Mouse (Mus musculus) CD8-positive naive resting alpha-beta T cell, adult 2 months (primary cell): ENCODE measurements around the gene Pmepa1.

Source experiments
- DNase-seq, 2 experiments: peaks; one replicate each; pipeline ENCODE4 v3.0.0; 2022; ENCODE audit warnings: low read depth in 2 of 2, low spot score in 2 of 2

The Pmepa1 gene

DNA sequence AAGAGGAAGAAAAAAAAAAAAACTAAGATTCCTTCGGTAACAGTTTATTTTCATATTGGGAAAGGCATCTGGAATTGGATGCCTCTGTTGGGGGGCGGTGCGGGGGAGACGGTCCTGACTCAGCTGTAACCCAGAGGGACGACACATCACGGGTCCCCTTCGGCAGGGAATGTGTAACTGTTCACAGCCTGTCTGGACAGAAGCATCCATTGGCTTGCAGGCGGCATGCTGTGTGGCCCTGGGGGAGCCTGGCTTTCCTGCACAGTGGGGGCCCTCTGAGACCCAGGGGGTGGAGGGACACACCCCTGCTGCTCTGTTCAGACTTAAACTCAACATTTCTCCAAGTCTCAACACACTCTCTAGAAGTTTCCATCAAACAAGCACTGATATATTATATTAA, 49.5 kb downstream of the Pmepa1 start:
- no peak for DNase-seq

DNA sequence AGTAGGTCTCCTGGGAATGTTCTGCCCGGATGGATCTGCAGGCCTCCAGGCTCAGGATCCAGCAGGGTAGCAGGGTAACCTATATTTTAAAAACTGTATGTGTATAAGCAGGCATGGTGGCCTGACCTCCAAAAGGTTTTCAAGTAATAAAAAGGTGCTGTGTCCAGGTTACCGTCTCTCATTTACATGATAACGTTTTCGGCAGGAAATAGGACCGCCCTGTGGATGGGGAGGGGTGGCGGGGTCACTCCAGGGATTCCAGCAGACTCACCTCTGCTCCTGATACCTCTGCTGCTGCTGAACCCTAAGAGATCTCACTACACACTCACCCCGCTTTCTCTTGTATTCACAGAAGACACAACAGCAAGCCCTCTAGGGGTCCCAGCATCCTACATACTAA, 50.4 kb downstream of the Pmepa1 start:
- DNase-seq, result no peak

DNA sequence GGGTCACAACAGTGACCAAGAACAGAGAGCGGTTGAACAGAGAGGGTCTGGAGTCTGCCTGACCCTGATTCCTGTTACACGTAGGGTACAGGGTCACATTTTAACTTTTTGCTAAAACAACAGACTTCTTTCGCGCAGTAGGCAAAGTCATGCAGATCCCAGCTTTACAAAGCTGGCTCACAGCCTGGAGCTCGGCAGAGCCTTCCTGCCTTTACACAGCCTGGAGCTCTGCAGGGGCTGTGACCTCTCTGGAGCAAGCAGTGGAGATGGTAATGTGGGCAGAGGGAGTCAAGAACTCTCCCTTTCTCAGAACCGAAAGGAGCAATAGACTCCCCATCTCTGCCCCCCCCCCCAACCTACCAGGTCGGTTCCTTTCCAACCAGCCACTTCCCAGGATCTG, 51.5 kb downstream of the Pmepa1 start:
- no peak for DNase-seq

DNA sequence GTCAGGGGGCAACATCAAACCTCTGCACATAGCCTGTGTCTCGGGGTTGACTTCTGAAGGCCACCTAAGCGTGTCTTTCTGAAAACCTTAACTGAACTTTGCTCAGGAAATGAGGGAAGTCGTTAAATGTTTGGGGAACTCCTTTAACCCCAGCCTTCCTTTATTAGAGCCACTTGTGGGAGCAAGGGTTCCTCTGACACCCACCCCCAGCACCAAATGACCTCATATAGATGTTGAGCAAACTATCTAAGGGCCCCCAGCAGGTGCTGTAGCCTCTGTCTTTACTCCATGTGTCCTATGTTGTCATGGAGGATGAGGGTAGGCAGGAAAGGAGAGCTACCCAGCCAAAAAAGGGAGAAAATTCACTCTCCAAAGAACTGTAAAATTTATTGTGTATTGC, 52.2 kb downstream of the Pmepa1 start:
- no peak for DNase-seq

DNA sequence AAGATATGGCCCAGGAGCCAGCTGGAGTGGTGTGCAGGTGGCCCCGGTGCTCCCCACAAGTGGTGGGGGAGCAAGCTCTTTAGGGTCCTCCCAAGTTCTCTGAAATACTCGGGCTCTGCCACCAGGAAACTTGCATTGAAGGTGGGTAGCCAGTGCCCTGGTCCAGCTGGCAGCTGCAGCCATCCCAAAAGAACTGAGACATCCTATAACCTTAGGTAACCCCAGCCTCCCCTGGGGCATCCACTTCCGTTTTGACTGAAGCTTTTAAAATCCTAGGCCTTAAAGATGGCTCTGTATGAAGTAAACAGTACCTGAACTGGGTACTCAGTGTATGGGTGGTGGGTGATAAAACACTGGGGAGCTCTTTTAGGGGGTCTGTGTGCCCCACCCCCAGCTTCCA, 52.8 kb downstream of the Pmepa1 start:
- no peak for DNase-seq

DNA sequence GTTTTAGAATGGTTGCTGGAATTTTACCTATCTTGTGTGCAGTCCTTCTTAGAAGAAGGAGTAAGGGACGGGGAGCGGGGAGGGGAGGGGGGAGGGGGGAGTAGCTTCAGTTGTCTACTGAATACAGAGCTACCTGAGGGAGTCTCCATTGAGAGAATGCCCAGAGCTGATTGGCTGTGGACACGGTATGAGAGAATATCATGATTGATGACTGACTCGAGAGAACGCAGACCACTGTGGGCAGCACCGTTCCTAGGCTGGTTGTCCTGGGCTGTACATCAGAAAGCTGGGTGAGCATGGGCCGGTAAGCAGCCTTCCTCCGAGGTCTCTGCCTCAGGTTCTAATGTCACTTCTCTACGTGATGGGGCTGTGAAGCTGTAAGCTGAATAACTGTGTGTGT, 55.6 kb downstream of the Pmepa1 start:
- no peak for DNase-seq

DNA sequence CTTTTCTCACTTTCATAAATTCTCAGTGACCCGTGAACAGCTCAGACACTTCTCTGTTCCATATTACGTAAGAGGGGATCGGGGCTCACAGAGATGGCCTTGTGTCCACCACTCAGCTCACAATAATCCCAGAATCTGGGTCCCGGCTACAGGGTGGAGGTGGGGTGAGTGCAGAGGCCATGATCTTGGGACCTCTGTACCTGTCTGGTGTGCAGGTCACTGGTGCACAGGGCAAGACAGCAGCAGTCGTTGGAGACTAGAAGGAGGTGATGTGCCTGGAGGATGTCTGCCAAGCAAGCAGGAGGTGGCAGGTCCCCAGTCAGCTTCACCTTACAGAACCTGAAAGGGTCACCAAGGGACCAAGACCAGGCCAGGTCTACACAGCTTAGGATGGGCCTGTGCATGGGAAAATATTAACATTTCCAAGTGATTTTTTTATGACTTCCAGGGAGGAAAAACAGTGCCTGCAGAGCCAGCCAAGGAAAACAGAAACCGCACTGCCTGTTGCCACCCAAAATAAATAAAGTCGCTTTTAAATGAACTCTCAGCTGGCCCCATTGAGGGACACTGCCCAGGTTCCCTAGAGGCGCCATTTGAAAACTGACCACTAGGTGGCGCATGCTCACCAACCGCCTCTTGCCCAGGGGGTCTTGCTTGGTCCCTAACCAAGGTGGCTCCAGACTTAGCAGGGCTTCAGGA, 56.9 kb downstream of the Pmepa1 start:
- DNase-seq, result peak in 1 of 2 experiments; percentile 39

DNA sequence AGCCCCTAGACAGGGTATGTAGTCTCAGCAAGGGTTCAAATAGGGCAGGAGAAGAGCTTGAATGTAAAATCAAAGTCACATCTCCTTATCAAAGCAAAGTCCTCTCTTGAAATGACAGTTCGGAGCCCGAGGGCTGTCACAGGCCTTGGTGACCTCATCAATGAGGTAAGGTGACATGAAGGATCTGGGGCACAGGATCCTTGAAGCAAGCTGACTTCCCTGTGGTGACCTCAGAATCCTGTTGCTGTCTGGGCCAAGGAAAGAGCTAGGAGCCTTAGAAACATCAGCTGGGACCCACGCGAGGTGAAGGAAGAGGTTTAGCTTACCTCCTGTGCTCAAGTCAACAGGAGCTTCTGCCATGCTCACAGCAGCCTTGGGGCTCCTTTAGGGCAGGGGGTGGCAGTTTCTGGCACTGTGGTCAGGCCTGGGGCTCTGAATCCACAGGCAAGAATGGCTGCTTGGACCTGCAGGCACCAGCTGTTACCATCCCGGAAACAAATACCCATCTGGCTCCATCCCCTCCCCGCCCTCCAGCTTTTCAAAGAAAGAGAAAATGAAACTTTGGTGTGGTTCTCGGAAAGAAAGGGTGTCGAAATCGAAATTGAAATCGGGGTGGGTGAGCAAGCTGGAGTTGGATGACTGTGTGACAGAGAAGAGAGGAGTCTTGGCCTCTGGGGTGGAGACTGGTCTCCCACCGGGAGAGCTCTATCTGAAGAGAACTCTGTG, 57.8 kb downstream of the Pmepa1 start, which contains the start of gene Zbp1:
Gene Zbp1 (minus strand): TSS at position 508 of the 726 bp plus-strand sequence.
- DNase-seq, result peak; percentile 41 to 70

DNA sequence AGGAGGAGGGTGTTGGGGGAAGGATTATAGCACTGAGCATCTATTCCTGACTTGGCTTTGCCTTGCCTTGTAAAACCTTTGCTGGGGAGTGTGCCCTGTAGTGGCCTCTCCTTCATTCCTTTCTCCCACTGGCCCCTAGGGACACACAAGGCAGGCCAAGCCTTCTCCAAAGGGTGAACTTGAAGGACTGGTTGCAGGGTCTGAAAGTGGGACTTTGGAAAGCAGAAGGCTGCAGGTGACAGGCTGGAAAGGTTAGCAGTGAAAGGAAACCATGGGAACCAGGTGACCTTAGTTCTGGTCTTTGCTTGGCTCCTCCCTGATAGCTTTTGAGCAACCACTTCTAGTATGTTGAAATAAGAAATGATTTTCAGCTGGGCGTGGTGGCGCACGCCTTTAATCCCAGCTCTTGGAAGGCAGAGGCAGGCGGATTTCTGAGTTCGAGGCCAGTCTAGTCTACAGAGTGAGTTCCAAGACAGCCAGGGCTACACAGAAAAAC, 58.5 kb downstream of the Pmepa1 start:
- DNase-seq, result no peak

DNA sequence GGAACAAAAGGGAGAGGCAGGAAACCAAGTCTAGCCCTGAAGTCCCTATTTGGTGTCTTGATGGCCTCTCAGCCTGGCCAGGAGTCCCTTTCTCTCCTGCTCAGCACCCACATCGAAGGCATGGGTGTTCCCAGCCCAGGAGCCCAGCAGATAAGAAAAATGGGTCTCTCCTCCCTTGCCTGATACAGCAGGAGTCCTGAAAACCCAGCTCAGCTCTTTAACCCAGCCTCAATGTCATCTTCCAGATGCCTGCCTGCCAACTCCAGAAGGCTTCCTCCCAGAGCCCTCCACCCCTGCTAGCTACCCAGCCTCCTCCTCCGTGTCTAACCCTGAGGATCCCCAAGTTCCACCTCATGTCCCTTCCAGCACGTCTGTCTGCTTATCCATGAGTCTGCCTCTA, 59.1 kb downstream of the Pmepa1 start:
- no peak for DNase-seq

DNA sequence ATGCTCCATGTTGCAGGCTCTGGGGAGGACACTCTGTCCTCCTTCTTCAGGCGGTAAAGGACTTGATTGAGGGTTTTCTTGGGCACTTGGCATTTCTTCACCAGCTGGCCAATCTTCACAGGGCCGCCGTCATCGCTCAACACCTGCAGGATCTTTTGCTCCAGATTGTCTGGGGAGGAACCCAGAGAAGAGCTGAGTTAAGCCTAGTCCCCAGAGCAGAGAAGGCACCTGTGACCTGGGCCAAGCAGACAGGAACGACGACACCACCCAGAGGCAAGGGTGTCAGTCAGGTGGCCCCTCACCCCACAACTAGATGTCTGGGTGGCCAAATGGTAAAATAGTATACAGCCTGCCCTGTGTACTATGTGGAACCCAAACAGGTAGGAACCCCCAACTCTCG, 59.5 kb downstream of the Pmepa1 start:
- DNase-seq, result no peak

DNA sequence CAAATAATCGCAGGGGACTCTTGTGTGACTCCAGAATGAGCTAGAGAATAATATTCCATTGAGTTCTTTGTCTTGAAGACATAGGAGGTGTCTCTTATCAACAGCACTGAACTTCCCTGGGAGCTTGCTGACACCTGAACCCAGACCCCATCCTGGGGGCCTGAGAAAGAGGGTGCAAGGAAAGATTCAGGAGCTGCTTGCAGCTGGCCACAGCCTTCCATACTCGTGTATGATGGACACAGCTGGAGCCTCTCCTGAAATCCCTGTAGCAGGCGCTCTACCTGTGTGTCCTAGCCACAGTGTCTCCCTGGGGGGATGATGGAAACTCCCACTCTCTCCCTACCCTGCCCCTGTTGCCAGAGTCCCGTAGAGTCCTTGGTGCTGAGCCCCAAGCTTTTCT, 64.1 kb downstream of the Pmepa1 start:
- no peak for DNase-seq

DNA sequence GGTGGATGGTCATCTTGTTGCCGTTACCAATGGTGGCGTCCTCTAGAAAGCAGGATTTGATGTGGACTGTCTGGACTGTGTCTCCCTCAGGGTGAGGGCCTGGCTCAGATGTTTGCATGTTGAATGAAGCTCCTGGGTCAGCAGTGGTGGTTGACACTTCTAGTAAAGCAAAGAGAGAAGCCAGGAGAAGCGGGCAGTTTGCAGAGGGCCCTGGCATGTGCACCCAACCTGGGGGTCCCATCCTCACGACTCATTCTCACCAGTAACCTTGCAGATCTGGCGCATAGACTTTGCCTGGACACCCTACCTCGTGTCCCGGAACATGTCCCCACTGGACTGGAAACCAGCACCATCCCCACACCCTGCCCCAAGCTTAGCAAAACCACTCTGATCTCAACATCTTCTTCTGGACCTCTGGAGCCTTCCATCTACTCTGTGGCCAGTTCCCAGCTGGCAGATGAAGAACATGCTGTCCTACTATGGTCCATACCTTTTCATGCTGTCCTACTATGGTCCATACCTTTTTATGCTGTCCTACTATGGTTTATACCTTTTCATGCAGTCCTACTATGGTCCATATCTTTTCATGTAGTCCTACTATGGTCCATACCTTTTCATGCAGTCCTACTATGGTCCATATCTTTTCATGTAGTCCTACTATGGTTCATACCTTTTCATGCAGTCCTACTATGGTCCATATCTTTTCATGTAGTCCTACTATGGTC, 67.1 kb downstream of the Pmepa1 start:
- no peak for DNase-seq

DNA sequence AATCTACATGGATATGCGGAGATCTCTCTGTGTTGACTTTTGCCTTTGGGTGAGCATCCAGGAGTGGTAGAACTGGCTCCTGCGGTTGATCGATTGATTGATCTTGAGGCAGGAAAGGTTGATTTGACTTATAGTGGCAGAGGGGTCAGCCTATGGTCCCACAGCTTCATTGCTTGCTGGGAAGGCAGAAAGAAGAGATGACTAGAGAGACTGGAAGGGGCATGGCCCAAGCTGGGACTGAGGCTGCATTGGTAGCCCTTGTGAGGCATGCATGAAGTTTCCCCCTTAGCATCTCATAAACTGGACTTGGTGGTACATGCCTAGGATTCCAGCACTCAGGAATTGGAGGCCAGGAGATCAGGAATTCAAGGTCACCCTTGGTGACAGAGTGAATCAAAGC, 69.3 kb downstream of the Pmepa1 start:
- DNase-seq, result no peak

DNA sequence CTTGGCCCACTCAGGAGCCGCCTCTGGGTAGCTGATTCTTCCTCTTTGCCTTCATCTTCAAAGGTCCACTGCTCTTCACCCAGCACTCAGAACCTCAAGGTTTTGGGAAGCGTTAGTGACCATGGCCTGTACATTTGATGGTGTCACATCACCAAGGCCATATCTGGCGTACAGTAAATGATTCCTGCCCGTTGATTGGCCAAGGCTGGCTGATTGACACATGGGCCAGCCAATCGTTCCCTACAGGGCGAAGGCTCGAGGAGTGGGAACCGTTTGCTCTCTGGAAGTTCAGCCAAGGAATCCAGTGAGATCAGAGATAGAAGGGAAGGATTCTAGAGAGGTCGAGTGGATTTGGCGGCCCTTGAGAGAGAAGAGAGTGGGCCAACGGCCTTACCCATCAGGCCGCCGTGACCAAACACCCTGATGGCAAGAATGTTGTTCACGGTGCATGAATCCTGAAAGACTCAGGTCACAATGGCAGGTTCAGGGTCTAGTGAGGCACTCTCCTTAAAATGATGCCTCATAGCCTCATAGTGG, 70.7 kb downstream of the Pmepa1 start:
- no peak for DNase-seq

DNA sequence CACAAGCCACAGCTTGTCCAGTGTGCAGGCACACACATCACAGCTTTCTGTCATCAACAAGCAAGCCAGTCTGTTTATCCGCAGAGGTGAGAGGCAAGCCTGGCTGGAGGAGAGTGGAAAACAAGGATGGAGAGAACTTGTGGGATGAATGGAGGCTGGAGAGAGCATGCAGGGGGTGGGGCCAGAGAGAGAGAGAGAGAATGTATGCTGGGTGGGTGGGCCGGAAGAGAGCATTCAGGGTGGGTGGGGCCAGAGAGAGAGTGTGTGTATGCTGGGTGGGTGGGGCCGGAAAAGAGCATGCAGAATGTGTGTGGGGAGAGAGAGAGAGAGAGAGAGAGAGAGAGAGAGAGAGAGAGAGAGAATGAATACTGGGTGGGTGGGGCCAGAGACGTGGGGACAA, 71.7 kb downstream of the Pmepa1 start:
- DNase-seq, result no peak

DNA sequence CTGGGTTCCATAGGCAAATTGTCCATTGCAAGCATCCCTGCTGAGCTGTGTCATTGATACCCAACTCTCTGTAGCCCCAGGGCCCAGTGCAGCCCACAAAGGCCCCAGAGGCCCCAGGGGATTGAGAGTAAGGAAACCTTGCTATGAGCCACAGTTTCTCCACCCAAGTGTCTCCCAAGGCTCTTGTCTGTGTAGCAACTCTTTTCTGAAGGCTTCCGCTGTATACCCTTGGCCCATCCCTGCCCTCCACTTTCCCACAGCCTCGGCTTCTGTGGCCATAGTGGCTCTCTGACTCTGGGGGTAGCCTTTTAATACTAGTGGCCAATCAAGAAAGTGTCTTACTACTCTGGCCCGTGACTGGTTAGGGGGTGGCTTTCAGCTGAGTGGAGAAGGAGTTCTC, 72.6 kb downstream of the Pmepa1 start:
- DNase-seq, result no peak

DNA sequence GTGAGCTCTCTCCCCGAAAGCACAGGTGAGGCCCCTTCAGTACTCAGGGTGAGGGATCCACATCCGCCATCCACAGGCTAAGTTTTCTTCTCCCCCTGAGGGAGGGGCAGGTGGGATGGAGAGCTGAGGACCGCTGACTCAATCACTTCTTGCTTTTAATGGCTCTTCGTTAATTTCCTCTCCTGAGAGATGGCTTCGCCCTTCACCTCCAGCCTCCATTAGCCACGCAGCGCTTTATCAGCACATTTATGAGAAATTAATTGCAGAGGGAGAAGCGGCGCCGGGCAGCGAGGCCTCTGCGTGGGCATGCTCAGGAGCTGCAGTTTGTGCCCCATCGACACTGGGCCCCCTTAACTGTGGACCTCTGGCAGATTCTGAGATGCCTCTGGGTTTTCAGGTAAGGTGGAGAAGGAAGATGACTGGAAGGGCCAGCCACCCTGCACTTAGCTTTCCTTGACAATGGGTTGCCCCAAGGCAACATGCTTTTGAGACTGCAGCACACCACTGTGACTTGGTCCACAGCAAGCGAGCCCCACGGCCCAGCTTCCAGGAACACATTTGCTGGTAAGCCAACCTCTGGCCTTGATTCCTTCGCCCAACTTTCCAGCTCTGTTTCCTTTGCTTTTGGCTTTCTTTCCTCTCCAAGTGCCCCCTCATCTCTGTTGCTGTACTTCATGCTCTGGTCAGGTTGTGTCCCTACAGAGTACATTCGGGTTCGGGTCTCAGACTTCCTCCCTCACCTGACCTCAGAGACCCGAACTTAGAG, 73.2 kb downstream of the Pmepa1 start:
- no peak for DNase-seq

DNA sequence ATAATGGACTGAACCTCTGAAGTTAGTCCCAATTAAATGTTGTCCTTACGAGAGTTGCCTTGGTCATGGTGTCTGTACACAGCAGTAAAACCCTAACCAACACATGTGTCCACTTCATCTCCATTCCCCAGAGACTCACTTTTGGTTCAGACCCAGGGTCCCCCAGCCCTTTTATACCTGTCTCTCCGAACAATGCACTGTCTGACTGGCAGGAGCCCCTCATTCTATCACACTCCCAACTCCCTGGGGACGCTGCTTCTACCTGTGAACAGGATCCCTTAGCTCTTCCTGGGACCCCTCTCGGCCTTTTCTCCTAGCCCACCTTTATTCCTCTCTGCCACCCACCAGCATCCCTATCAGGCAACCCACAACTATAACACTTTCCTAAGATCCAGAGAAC, 81.5 kb downstream of the Pmepa1 start:
- DNase-seq, result no peak

DNA sequence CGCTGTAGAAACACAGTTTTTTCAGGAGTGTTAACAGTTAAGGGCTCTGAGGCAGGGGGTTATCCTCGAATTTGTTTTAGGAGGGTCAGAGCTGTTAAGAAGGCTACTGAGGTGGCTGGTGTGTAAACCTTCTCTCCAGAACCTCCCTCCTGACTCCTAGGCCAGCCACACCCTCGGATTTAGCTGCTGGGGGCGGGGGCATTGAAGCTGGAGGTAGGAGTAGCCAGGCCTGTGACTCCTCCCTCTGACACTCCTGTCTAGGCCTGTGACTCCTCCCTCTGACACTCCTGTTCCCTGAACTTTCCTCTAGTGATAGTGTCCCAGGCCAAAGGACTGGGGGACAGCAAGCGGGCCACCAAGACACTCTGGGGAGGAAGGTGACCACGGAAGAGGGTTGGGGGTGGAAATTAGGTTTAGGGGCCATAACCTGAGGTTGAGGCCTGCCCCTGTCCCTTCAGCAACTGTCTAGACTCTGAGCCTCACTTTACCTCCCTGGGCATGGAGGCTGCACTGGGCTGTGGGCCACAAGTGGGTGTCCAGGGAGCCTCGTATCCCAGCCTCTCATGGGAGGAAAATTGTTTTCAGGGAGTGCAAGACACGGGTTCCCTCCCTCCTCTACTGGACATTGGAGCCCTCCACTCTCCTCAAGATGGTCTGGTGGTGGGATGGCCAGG, 89.0 kb downstream of the Pmepa1 start:
- no peak for DNase-seq
